Mouse (Mus musculus) G1E (cell line): Measurements from ENCODE around the gene Wdr53. TPM values are rescaled to one million over a fixed set of nuclear protein-coding genes. Genes with fewer than 3 reads are reported as not detected.
"Not testable (repeated sequence)": the region's sequence is repeated elsewhere in the genome, so short reads cannot be mapped to it uniquely, and the experiment has no call there.

ENCODE experiments used
- ATAC-seq: 2 replicates; pipeline ENCODE4 v1.8.0; 2016; ENCODE audit warnings: mild to moderate bottlenecking; ENCODE audit not compliant: insufficient number of reproducible peaks, poor library complexity, low FRiP score, severe bottlenecking; ENCODE audit errors: extremely low read depth
- DNase-seq: peaks from one replicate; pipeline ENCODE4 v3.0.0; 2012; ENCODE audit warnings: low spot score
- H3K27me3 ChIP-seq: 2 replicates; pipeline ENCODE4 v1.6.1; 2012; ENCODE audit warnings: mild to moderate bottlenecking, low read length, inconsistent platforms; ENCODE audit not compliant: insufficient read depth
- H3K36me3 ChIP-seq: replicated peaks from 2 replicates; pipeline ENCODE3; 2012; ENCODE audit warnings: mild to moderate bottlenecking, inconsistent platforms
- H3K4me1 ChIP-seq: 2 replicates; pipeline ENCODE4 v1.6.1; 2012; ENCODE audit warnings: low read depth, low read length, inconsistent platforms, mixed read lengths; ENCODE audit not compliant: insufficient read depth
- H3K4me3 ChIP-seq: 2 replicates; pipeline ENCODE4 v1.5.1; 2012; ENCODE audit warnings: low read depth, mild to moderate bottlenecking, inconsistent platforms, low read length, moderate library complexity, mixed read lengths
- H3K9me3 ChIP-seq: replicated peaks from 2 replicates; pipeline ENCODE4 v1.6.1; 2012; ENCODE audit warnings: inconsistent platforms
- CTCF ChIP-seq: IDR thresholded peaks from 2 replicates; pipeline ENCODE4 v1.5.1; 2012; ENCODE audit warnings: low read depth, low read length, inconsistent platforms, mixed read lengths
- GATA1 ChIP-seq: IDR thresholded peaks from 2 replicates; pipeline ENCODE4 v1.6.1; 2012; ENCODE audit warnings: borderline replicate concordance, low read length, inconsistent platforms, mixed read lengths
- GATA2 ChIP-seq: IDR thresholded peaks from 2 replicates; pipeline ENCODE4 v1.6.1; 2012; ENCODE audit warnings: low read depth, low read length, inconsistent platforms, borderline replicate concordance
- POLR2AphosphoS5 ChIP-seq: IDR thresholded peaks from 2 replicates; pipeline ENCODE4 v1.6.1; 2012; ENCODE audit warnings: low read depth, low read length, inconsistent platforms; ENCODE audit not compliant: insufficient replicate concordance
- TAL1 ChIP-seq: conservative IDR thresholded peaks from 2 replicates; pipeline ENCODE4 v1.6.1; 2012; ENCODE audit warnings: low read depth, low read length, inconsistent platforms, mixed read lengths
- polyA plus RNA-seq: library from polyadenylated mRNA; stranded (reverse); fragments of >175 nt; gene quantifications from 2 replicates; pipeline ENCODE4 v1.2.3, GENCODE M21; 2012
- total RNA-seq, 2 experiments: library from RNA; stranded (forward) in 1 of 2; stranded (reverse) in 1 of 2; fragments of 200-1000 nt in 1 of 2; fragments of >200 nt in 1 of 2; fragmentation: Nextera tagmentation in 1 of 2; gene quantifications; 2 replicates each; pipeline ENCODE4 v1.2.3; 2014 to 2017

Gene Wdr53
- total and polyA plus RNA-seq, 3 experiments, result 14.2 to 24.9 (median 15.4) TPM

DNA sequence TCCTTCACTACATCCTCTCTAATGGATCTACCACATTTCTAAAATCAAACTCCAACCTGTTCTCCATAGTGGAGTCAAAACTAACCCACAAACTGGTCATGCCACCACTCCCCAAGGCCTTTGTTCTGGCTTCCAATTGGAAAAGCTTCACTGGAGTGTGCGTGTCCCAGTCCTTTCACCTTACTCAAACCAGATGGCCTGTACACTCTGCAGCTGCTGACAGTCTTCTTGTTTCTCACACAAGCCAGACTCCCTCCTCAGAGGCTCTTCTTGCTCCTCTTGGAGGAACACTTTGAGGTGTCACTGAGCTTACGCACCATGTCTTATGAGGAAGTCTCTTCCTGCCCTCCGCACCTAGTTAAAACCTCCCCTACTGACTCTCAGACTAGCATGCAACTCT lies 3.1 kb upstream of the Wdr53 start:
- H3K27me3 ChIP-seq, result no peaks in the 10 kb centered on the region
- H3K4me3 ChIP-seq, result no peak overlapping the region
- no peaks in the 10 kb centered on the region for H3K9me3 ChIP-seq
- TF ChIP-seq GATA1, result no peak
- TF ChIP-seq TAL1, result no peak
- TF ChIP-seq CTCF, result no peak
- no peak for TF ChIP-seq POLR2AphosphoS5
- no peak for TF ChIP-seq GATA2
- ATAC-seq (no peak), DNase-seq (no peak)
- H3K4me1 ChIP-seq, result peaks cover 35% of the 10 kb centered on the region
- H3K36me3 ChIP-seq, result peaks cover 28% of the 10 kb centered on the region

- Histone ChIP-seq H3K27me3 (no peaks in the 10 kb centered on the region), H3K9me3 (no peaks in the 10 kb centered on the region), H3K4me3 (peak overlapping the region; percentile 98), H3K4me1 (peaks cover 36% of the 10 kb centered on the region), H3K36me3 (peaks cover 29% of the 10 kb centered on the region)
- DNase-seq, result peak; percentile 20
- TF ChIP-seq TAL1, result no peak
- TF ChIP-seq GATA1, result no peak
- no peak for TF ChIP-seq CTCF
- no peak for TF ChIP-seq POLR2AphosphoS5
- no peak for TF ChIP-seq GATA2
- no peak for ATAC-seq
Measured at GRCm38 (mm10) chr16:32246351-32246791, 656 bp upstream of the Wdr53 start.

GRCm38 (mm10) chr16:32264225-32264624 lies 17.2 kb downstream of the Wdr53 start:
- ATAC-seq, H3K9me3 ChIP-seq, H3K27me3 ChIP-seq, H3K4me1 ChIP-seq, H3K4me3 ChIP-seq, DNase-seq, H3K36me3 ChIP-seq: not testable (repeated sequence)

GRCm38 (mm10) chr16:32271291-32271690 lies 24.3 kb downstream of the Wdr53 start, which contains the start of gene Smco1:
Gene Smco1, plus strand, starts transcription at chr16:32271468.
- H3K4me1 ChIP-seq, result peaks cover 5% of the 10 kb centered on the region
- H3K9me3 ChIP-seq, result no peaks in the 10 kb centered on the region
- DNase-seq, result no peak
- H3K4me3 ChIP-seq, result no peak within 1 kb of the TSS
- no peaks in the 10 kb centered on the region for H3K36me3 ChIP-seq
- TF ChIP-seq TAL1 (no peak), GATA2 (no peak), CTCF (no peak), GATA1 (no peak)
- H3K27me3 ChIP-seq, result peaks cover 19% of the 10 kb centered on the region
- ATAC-seq, result no peak

- Histone ChIP-seq H3K4me3 (no peak overlapping the region), H3K9me3 (no peaks in the 10 kb centered on the region), H3K4me1 (peaks cover 13% of the 10 kb centered on the region), H3K36me3 (no peaks in the 10 kb centered on the region), H3K27me3 (peaks cover 13% of the 10 kb centered on the region)
- no peak for DNase-seq
- TF ChIP-seq CTCF (peak; percentile 91), GATA2 (no peak)
- ATAC-seq, result no peak
Measured at GRCm38 (mm10) chr16:32273338-32273737, 26.3 kb downstream of the Wdr53 start.

GRCm38 (mm10) chr16:32275041-32275440 lies 28.0 kb downstream of the Wdr53 start:
- TF ChIP-seq CTCF (no peak), POLR2AphosphoS5 (no peak), GATA2 (no peak), TAL1 (no peak), GATA1 (no peak)
- DNase-seq (no peak), ATAC-seq (no peak)
- Histone ChIP-seq H3K36me3 (peaks cover 6% of the 10 kb centered on the region), H3K9me3 (peaks cover 5% of the 10 kb centered on the region), H3K4me1 (peaks cover 13% of the 10 kb centered on the region), H3K4me3 (no peak overlapping the region), H3K27me3 (peaks cover 10% of the 10 kb centered on the region)

- H3K27me3 ChIP-seq, result peaks cover 10% of the 10 kb centered on the region
Measured at GRCm38 (mm10) chr16:32275830-32276229, 28.8 kb downstream of the Wdr53 start.

More at GRCm38 (mm10) chr16:32275830-32276229, 28.8 kb downstream of the Wdr53 start:
- no peak overlapping the region for H3K4me3 ChIP-seq
- ATAC-seq, result no peak
- no peak for DNase-seq
- peaks cover 13% of the 10 kb centered on the region for H3K4me1 ChIP-seq
- H3K36me3 ChIP-seq, result peaks cover 12% of the 10 kb centered on the region
- TF ChIP-seq POLR2AphosphoS5 (no peak), GATA1 (no peak), GATA2 (no peak), TAL1 (no peak), CTCF (no peak)
- H3K9me3 ChIP-seq, result peaks cover 9% of the 10 kb centered on the region
